Mouse (Mus musculus): ENCODE data around the gene Ampd3. TPM values are rescaled to one million over a fixed set of nuclear protein-coding genes. Genes with fewer than 3 reads are reported as not detected.
A peak's percentile ranks its signal among the peaks of the same experiment; 100 is the strongest.

Gene Ampd3
- total RNA-seq (2022), result 10 to 100 TPM; 25.4 to 37.7 (median 30.3) TPM

GRCm38 (mm10) chr7:110768001-110768400 is at the start of gene Ampd3:
Gene Ampd3, plus strand, starts transcription at chr7:110768206.
- no peak for DNase-seq (ENCODE audit: low spot score in 2 of 2)

GRCm38 (mm10) chr7:110718505-110718904 is 49.5 kb upstream of the Ampd3 start:
- no peak for DNase-seq (ENCODE audit: low spot score in 2 of 2)

GRCm38 (mm10) chr7:110719857-110720256 is 48.1 kb upstream of the Ampd3 start:
- DNase-seq (ENCODE audit: low spot score in 2 of 2), result no peak

GRCm38 (mm10) chr7:110722183-110722582 is 45.8 kb upstream of the Ampd3 start:
- DNase-seq (ENCODE audit: low spot score in 2 of 2), result no peak

- peak; percentile 31 to 44 for DNase-seq (ENCODE audit: low spot score in 2 of 2)
These were observed 41.0 kb upstream of the Ampd3 start for GRCm38 (mm10) chr7:110727049-110727448.

- no peak for DNase-seq (ENCODE audit: low spot score in 2 of 2)
These were observed 39.1 kb upstream of the Ampd3 start for GRCm38 (mm10) chr7:110728876-110729275.

- no peak for DNase-seq (ENCODE audit: low spot score in 2 of 2)
These were observed 38.7 kb upstream of the Ampd3 start for GRCm38 (mm10) chr7:110729295-110729694.

- no peak for DNase-seq (ENCODE audit: low spot score in 2 of 2)
These were observed 36.7 kb upstream of the Ampd3 start for GRCm38 (mm10) chr7:110731091-110731967.

- no peak for DNase-seq (ENCODE audit: low spot score in 2 of 2)
These were observed 35.9 kb upstream of the Ampd3 start for GRCm38 (mm10) chr7:110732001-110732632.

- no peak for DNase-seq (ENCODE audit: low spot score in 2 of 2)
These were observed 31.1 kb upstream of the Ampd3 start for GRCm38 (mm10) chr7:110736914-110737313.

GRCm38 (mm10) chr7:110739764-110740163 is 28.2 kb upstream of the Ampd3 start:
- no peak for DNase-seq (ENCODE audit: low spot score in 2 of 2)

GRCm38 (mm10) chr7:110740188-110740587 is 27.8 kb upstream of the Ampd3 start:
- DNase-seq (ENCODE audit: low spot score in 2 of 2), result no peak

GRCm38 (mm10) chr7:110742022-110742421 is 26.0 kb upstream of the Ampd3 start:
- no peak for DNase-seq (ENCODE audit: low spot score in 2 of 2)

- no peak for DNase-seq (ENCODE audit: low spot score in 2 of 2)
These were observed 21.9 kb upstream of the Ampd3 start for GRCm38 (mm10) chr7:110746087-110746562.

- no peak for DNase-seq (ENCODE audit: low spot score in 2 of 2)
These were observed 21.2 kb upstream of the Ampd3 start for GRCm38 (mm10) chr7:110746809-110747208.

GRCm38 (mm10) chr7:110750834-110751233 is 17.2 kb upstream of the Ampd3 start:
- no peak for DNase-seq (ENCODE audit: low spot score in 2 of 2)

- DNase-seq (ENCODE audit: low spot score in 2 of 2), result no peak
These were observed 16.4 kb upstream of the Ampd3 start for GRCm38 (mm10) chr7:110751634-110752033.

GRCm38 (mm10) chr7:110753310-110753709 is 14.7 kb upstream of the Ampd3 start:
- no peak for DNase-seq (ENCODE audit: low spot score in 2 of 2)

- no peak for DNase-seq (ENCODE audit: low spot score in 2 of 2)
These were observed 14.1 kb upstream of the Ampd3 start for GRCm38 (mm10) chr7:110753926-110754330.

- DNase-seq (ENCODE audit: low spot score in 2 of 2), result no peak
These were observed 11.6 kb upstream of the Ampd3 start for GRCm38 (mm10) chr7:110756440-110756839.

GRCm38 (mm10) chr7:110762605-110763180 is 5.3 kb upstream of the Ampd3 start:
- no peak for DNase-seq (ENCODE audit: low spot score in 2 of 2)

- DNase-seq (ENCODE audit: low spot score in 2 of 2), result peak in 1 of 2 experiments; percentile 34
These were observed 552 bp downstream of the Ampd3 start for GRCm38 (mm10) chr7:110768451-110769064.
